Mouse (Mus musculus) liver, embryonic 14.5 days (tissue): Measurements from ENCODE around the gene Tfpt.

Source experiments
- CTCF ChIP-seq: IDR thresholded peaks from 2 replicates; pipeline ENCODE4 v1.5.1; 2016; ENCODE audit warnings: antibody characterized with exemption, low read depth, control low read depth
- EP300 ChIP-seq: IDR thresholded peaks from 2 replicates; pipeline ENCODE4 v1.6.1; 2016; ENCODE audit warnings: antibody characterized with exemption, low read depth

DNA sequence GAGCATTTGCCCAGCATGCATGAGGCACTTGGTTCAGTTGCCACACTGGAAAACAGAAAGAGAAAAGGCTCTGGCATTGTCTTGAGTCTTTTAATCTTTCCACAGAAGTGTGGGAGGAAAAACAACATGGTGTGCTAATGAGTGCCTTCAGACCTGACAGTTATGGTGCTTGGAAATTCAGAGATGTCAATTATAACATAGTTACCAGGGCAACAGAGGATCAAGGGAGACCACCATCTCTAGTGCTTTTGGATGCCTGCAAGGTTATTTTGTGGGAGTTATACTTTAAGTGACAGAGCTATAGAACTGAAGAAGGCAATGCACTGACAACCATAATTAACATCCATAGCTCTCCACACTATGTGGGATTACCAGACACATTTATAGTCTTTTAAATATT, 35.9 kb downstream of the Tfpt start:
- TF ChIP-seq EP300 = no peak
- no peak for TF ChIP-seq CTCF
